Mouse (Mus musculus) small intestine, adult 2 months (tissue): ENCODE data around the gene Ankrd6. TPM values are rescaled to one million over a fixed set of nuclear protein-coding genes. Genes with fewer than 3 reads are reported as not detected.

Experiments
- H3K27ac ChIP-seq: fragments of 200-500 bp; 2 replicates; pipeline ENCODE4 v1.5.1; 2012; ENCODE audit warnings: low read depth, low read length, control low read depth, inconsistent platforms; ENCODE audit not compliant: insufficient read depth
- H3K27me3 ChIP-seq: fragments of 200-500 bp; 2 replicates; pipeline ENCODE4 v1.6.1; 2012; ENCODE audit warnings: mild to moderate bottlenecking, moderate library complexity, low read length, inconsistent platforms; ENCODE audit not compliant: control insufficient read depth, insufficient read depth
- H3K36me3 ChIP-seq: fragments of 200-500 bp; 2 replicates; pipeline ENCODE4 v1.6.1; 2012; ENCODE audit warnings: mild to moderate bottlenecking, low read length, control low read depth, inconsistent platforms; ENCODE audit not compliant: control insufficient read depth, insufficient read depth
- H3K4me1 ChIP-seq: fragments of 200-500 bp; 2 replicates; pipeline ENCODE4 v1.6.1; 2012; ENCODE audit warnings: low read length, inconsistent platforms, mixed read lengths; ENCODE audit not compliant: control insufficient read depth, insufficient read depth, insufficient read length
- H3K4me3 ChIP-seq: fragments of 200-500 bp; 2 replicates; pipeline ENCODE4 v1.5.1; 2012; ENCODE audit warnings: low read depth, mild to moderate bottlenecking, control low read depth, inconsistent platforms, low read length, moderate library complexity
- CTCF ChIP-seq: fragments of 200-500 bp; IDR thresholded peaks from 2 replicates; pipeline ENCODE4 v1.5.1; 2012; ENCODE audit warnings: low read depth, mild to moderate bottlenecking, control low read depth, inconsistent platforms, low read length, moderate library complexity, mixed read lengths; ENCODE audit not compliant: insufficient replicate concordance, insufficient read length; ENCODE audit errors: extremely low read depth
- POLR2A ChIP-seq: fragments of 200-500 bp; IDR thresholded peaks from 2 replicates; pipeline ENCODE4 v1.6.1; 2012; ENCODE audit warnings: low read depth, mild to moderate bottlenecking, control low read depth, inconsistent platforms, low read length, moderate library complexity
- WGBS: fragments of 180-500 bp; shearing (Covaris S2); methylation state at CpG from one replicate; pipeline ENCODE4 v1.1.7; 2018; 5-methylcytosine and 5-hydroxymethylcytosine counted together
- polyA plus RNA-seq: library from polyadenylated mRNA; depleted of rRNA; stranded (reverse); fragments of >200 nt; gene quantifications from 2 replicates; pipeline ENCODE4 v1.2.3, GENCODE M21; 2012

Gene Ankrd6
- polyA plus RNA-seq, 1 experiment, result 0.27 TPM

- Histone ChIP-seq H3K4me1 (peaks cover 3% of the 10 kb centered on the region; the same call in 1 of the 2 replicates), H3K4me3 (no peak overlapping the region), H3K27ac (no peak overlapping the region), H3K27me3 (no peaks in the 10 kb centered on the region), H3K36me3 (no peaks in the 10 kb centered on the region)
- TF ChIP-seq POLR2A (no peak), CTCF (no peak)
- 94% methylated on average over 2 of the region's 2 CpGs for WGBS
Measured at GRCm38 (mm10) chr4:32905913-32906312, 44.7 kb downstream of the Ankrd6 start.

DNA sequence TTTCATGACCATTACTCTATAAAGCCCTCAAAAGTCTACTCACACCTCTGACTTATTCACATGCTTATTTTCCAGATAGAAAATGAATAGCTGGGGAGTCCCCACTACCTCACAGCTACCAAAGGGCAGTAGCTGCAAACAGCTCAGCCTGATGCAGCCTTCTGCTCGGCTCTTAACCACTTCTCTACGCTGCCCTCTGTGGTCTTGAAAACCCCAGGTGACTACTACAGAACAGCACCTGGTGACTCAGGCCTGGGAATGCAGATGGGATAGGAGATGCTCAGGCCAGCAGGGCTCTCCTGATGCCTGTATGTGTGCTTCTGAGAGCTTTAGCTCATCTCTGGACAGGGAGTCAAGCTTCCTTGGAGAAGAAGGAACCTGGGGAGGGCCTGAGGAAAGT is 45.3 kb downstream of the Ankrd6 start:
- H3K27ac ChIP-seq, result no peak overlapping the region
- no peaks in the 10 kb centered on the region for H3K36me3 ChIP-seq
- no peak overlapping the region for H3K4me3 ChIP-seq
- 65% methylated on average over 2 of the region's 2 CpGs for WGBS
- H3K4me1 ChIP-seq, result peaks cover 3% of the 10 kb centered on the region; the same call in 1 of the 2 replicates
- no peaks in the 10 kb centered on the region for H3K27me3 ChIP-seq
- TF ChIP-seq POLR2A (no peak), CTCF (no peak)

DNA sequence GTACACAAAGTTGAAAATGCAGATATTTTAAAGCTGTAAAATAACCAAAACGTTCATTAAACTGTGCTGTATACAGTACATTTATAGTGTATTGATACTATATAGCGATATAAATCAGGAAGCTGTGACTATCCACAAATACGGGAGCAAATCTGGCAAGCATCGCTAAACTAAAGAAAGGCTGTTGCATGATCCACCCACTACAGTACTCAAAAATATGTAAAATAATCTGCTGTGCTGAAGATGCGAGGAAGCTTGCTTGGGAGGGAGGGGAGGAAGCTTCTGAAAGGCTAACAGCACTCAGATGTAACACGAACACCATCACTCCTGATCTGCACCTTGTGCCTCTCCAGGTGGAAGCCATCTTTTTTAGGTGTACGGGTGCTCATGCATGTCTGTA is 46.8 kb downstream of the Ankrd6 start:
- TF ChIP-seq POLR2A (no peak), CTCF (no peak)
- Histone ChIP-seq H3K27ac (no peak overlapping the region), H3K36me3 (no peaks in the 10 kb centered on the region), H3K27me3 (no peaks in the 10 kb centered on the region), H3K4me3 (no peak overlapping the region), H3K4me1 (no peaks in the 10 kb centered on the region)
- 84% methylated on average over 7 of the region's 7 CpGs for WGBS

DNA sequence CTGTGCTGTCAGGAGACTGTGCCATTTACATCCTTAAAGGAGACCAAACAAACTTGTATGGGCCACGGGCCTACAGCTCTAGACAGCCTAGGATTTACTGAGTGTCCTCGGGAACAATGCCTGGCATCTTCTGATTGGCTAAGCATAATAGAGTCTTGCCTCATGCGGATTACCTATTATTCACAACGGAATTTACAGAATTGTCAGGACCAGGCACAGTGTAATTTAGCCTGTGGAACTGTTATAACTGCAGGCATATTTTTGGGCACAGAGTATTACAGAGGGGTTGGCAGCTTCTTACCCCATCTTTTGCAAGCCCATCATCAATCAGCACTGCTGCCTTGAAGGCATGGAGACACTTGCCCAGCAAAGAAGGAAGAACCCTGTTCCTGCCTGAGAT is 51.6 kb downstream of the Ankrd6 start:
- no peaks in the 10 kb centered on the region for H3K36me3 ChIP-seq
- TF ChIP-seq CTCF, result no peak
- TF ChIP-seq POLR2A, result no peak
- no peaks in the 10 kb centered on the region for H3K4me1 ChIP-seq
- H3K27me3 ChIP-seq, result no peaks in the 10 kb centered on the region
- no peak overlapping the region for H3K27ac ChIP-seq
- WGBS, result 50% methylated on average over 4 of the region's 4 CpGs
- H3K4me3 ChIP-seq, result no peak overlapping the region

GRCm38 (mm10) chr4:32891341-32891740 is 59.3 kb downstream of the Ankrd6 start:
- no peaks in the 10 kb centered on the region for H3K27me3 ChIP-seq
- no peaks in the 10 kb centered on the region for H3K36me3 ChIP-seq
- H3K4me1 ChIP-seq, result no peaks in the 10 kb centered on the region
- WGBS, result 89% methylated on average over 10 of the region's 10 CpGs
- H3K27ac ChIP-seq, result no peak overlapping the region
- TF ChIP-seq CTCF (no peak), POLR2A (no peak)
- H3K4me3 ChIP-seq, result no peak overlapping the region

DNA sequence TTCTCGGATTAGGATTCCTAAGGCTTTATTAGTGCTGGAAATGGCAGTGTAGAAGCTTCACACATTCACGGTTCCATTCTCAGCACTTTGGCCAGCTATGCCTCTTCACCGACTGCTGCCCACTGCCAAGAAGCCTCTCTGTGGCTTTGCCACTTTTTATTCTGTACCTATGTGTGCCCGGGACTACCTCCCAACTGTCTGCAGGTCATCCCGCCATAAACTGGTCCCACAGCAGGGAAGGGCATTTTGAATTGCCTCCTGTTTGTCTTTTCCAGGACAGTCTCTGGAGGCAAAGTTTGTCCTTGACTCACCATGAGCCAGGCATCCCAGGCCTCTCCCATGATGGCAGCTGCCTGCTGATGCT is 59.9 kb downstream of the Ankrd6 start:
- Histone ChIP-seq H3K36me3 (no peaks in the 10 kb centered on the region), H3K27me3 (no peaks in the 10 kb centered on the region), H3K4me3 (no peak overlapping the region), H3K4me1 (no peaks in the 10 kb centered on the region), H3K27ac (no peak overlapping the region)
- no peak for TF ChIP-seq POLR2A
- no peak for TF ChIP-seq CTCF
- 74% methylated on average over 5 of the region's 5 CpGs for WGBS

DNA sequence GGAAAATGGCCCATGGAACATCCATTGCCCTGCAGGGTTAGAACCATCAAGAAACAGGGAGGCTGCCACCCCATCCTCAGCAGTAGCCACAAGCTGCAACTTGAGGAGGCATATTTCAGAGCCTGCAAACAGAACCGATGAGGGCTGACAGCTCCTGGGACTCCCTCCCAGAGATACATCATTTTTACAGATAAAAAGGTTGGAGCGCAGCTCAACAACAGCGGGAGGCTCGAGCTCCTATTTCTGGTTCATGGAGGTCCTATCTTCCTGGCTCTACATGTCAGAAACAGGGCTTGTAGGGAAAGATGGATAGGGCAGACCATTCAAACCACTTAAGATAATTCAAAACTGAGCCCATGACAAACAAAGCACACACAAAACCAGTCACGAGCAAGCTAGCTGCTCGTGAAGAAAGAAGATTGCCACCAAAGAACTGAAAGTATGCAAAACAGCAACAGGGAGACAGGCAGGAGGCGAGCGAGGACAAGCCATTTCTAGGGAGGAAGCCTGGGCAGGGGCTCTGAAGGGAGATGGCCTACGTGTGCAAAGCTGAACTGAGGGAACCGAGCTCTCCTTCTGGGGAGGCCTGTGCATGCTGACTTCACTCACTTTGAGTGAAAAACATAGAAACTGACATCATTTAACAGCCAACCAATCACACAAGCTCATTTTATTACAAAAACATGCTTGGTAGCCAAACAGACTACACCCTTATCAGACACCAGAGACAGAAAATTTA is 60.5 kb downstream of the Ankrd6 start:
- TF ChIP-seq POLR2A (no peak), CTCF (no peak)
- Histone ChIP-seq H3K27me3 (no peaks in the 10 kb centered on the region), H3K36me3 (no peaks in the 10 kb centered on the region), H3K4me1 (no peaks in the 10 kb centered on the region), H3K27ac (peak overlapping the region; percentile 26; the same call in 1 of the 2 replicates), H3K4me3 (no peak overlapping the region)
- WGBS, result 59% methylated on average over 10 of the region's 10 CpGs

DNA sequence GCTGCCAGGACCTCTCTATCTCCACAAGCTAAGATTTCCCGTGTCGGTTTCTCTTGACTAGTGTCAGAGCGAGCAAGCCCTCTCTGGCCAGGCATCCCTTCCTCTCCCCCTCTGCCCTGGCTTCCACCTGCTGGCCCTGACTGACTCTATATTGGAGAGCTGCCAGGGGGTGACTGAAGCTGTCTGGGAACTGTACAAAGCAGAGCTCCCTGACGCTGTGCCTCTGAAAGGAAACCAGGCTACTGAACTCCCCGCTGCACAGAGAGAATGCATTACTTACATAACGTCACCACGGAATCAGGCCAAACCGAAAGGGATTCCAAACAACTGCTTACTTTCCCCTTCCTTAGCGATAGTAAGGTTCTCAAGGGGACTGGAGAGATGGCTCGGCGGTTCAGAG is 61.4 kb downstream of the Ankrd6 start:
- H3K4me3 ChIP-seq, result no peak overlapping the region
- peak overlapping the region; percentile 56; the same call in 1 of the 2 replicates for H3K27ac ChIP-seq
- H3K36me3 ChIP-seq, result no peaks in the 10 kb centered on the region
- TF ChIP-seq CTCF (no peak), POLR2A (no peak)
- no peaks in the 10 kb centered on the region for H3K4me1 ChIP-seq
- WGBS, result 50% methylated on average over 11 of the region's 11 CpGs
- H3K27me3 ChIP-seq, result no peaks in the 10 kb centered on the region
